ENCODE assay signal across 35 mouse cellular contexts in the genomic region with DNA sequence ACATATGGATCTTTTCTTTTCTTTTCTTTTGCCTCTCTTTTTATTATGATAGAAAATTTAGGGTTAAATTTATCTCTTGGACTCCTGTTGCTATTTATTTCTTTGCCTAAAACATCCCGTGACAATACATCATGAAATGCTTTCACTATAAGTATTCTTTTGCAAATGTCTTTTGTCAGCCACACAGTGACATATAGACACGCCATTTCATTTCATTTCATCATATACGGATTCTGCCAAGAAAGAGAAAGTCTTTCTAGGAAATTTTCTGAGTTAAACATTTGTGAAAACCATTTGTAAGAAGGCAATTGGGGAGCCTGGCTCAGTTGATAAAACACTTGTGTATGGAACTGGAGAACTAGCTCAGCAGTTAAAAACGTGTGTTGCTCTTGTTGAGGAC.
"Had no signal": no experiment of that assay in that cellular context is flagged by ENCODE, and none has a peak within 500 bp of the region (broad histone marks: within the 10 kb centered on the region; RNA-seq: fewer than 3 reads in every experiment).

No protein-coding gene starts in this region.

- H3K4me1 ChIP-seq: heart, embryonic 10.5 days; heart, embryonic 12.5 days; heart, embryonic 13.5 days; heart, embryonic 15.5 days; hindbrain, embryonic 10.5 days; hindbrain, embryonic 12.5 days; hindbrain, embryonic 13.5 days; hindbrain, embryonic 15.5 days; intestine, embryonic 15.5 days; kidney, embryonic 15.5 days had no signal

- H3K9ac ChIP-seq: heart, embryonic 12.5 days; heart, embryonic 13.5 days; heart, embryonic 15.5 days; hindbrain, embryonic 12.5 days; hindbrain, embryonic 13.5 days; hindbrain, embryonic 14.5 days; hindbrain, embryonic 15.5 days; intestine, embryonic 15.5 days; kidney, embryonic 15.5 days had no signal

- H3K4me3 ChIP-seq: heart, adult 2 months; heart, embryonic 10.5 days; heart, embryonic 12.5 days; heart, embryonic 13.5 days; heart, embryonic 15.5 days; hindbrain, embryonic 10.5 days; hindbrain, embryonic 12.5 days; hindbrain, embryonic 13.5 days; hindbrain, embryonic 15.5 days; intestine, embryonic 15.5 days; kidney, embryonic 15.5 days; layer of hippocampus, adult 2 months had no signal

- H3K4me2 ChIP-seq: heart, embryonic 11.5 days; heart, embryonic 12.5 days; heart, embryonic 13.5 days; heart, embryonic 15.5 days; hindbrain, embryonic 12.5 days; hindbrain, embryonic 13.5 days; hindbrain, embryonic 14.5 days; hindbrain, embryonic 15.5 days; intestine, embryonic 15.5 days; kidney, embryonic 15.5 days had no signal

- H3K9me3 ChIP-seq: heart, embryonic 10.5 days; heart, embryonic 12.5 days; heart, embryonic 13.5 days; heart, embryonic 15.5 days; hindbrain, embryonic 10.5 days; hindbrain, embryonic 12.5 days; hindbrain, embryonic 13.5 days; hindbrain, embryonic 15.5 days; intestine, embryonic 15.5 days; kidney, embryonic 15.5 days had no signal

- ATAC-seq: hindbrain, embryonic 16.5 days; hindbrain, postnatal 0 days; inflammation-experienced regulatory T-cells, adult 6 months; intestine, embryonic 15.5 days; intestine, embryonic 16.5 days; intestine, postnatal 0 days had no signal

- H3K27ac ChIP-seq: heart, adult 2 months; heart, embryonic 10.5 days; heart, embryonic 13.5 days; heart, embryonic 15.5 days; hindbrain, embryonic 10.5 days; hindbrain, embryonic 12.5 days; hindbrain, embryonic 13.5 days; hindbrain, embryonic 14.5 days; hindbrain, embryonic 15.5 days; hindbrain, postnatal 0 days; intestine, embryonic 15.5 days; kidney, embryonic 15.5 days; kidney, postnatal 0 days; layer of hippocampus, adult 2 months had no signal

- H3K36me3 ChIP-seq: heart, embryonic 10.5 days; heart, embryonic 12.5 days; heart, embryonic 13.5 days; heart, embryonic 15.5 days; hindbrain, embryonic 10.5 days; hindbrain, embryonic 12.5 days; hindbrain, embryonic 13.5 days; hindbrain, embryonic 15.5 days; intestine, embryonic 15.5 days; kidney, embryonic 15.5 days had no signal

- H3K27me3 ChIP-seq: heart, embryonic 12.5 days; heart, embryonic 13.5 days; heart, embryonic 15.5 days; hindbrain, embryonic 12.5 days; hindbrain, embryonic 13.5 days; hindbrain, embryonic 15.5 days; intestine, embryonic 15.5 days; kidney, embryonic 15.5 days had no signal

- DNase-seq: heart, adult 2 months; heart, postnatal 10 days; heart, postnatal 14 days; heart, postnatal 36 days; heart, postnatal 4 days; kidney, adult 11 months; kidney, adult 18-20 months; kidney, adult 2 months; kidney, adult 8-10 months; kidney, adult 9 months; kidney, postnatal 10 days; kidney, postnatal 14 days; kidney, postnatal 25 days; kidney, postnatal 36 days; kidney, postnatal 4 days; layer of hippocampus, adult 9-11 months had no signal
